Mouse (Mus musculus) spleen, adult 2 months (tissue): ENCODE results near the gene Plxna4. TPM values are rescaled to one million over a fixed set of nuclear protein-coding genes. Genes with fewer than 3 reads are reported as not detected.

Experiments used
- DNase-seq, 2 experiments: peaks; one replicate each; pipeline versions ENCODE4 v3.0.0 to v3.0.0-alpha.2; 2012 to 2021; ENCODE audit warnings: low spot score in 2 of 2, low read depth in 1 of 2
- H3K27ac ChIP-seq: fragments of 200-500 bp; 2 replicates; pipeline ENCODE4 v1.5.1; 2012; ENCODE audit warnings: low read length, inconsistent platforms; ENCODE audit not compliant: insufficient read depth
- H3K27me3 ChIP-seq: fragments of 200-500 bp; 2 replicates; pipeline ENCODE4 v1.6.1; 2012; ENCODE audit warnings: mild to moderate bottlenecking, moderate library complexity, low read length, inconsistent platforms; ENCODE audit not compliant: control insufficient read depth, insufficient read depth
- H3K36me3 ChIP-seq: fragments of 200-500 bp; 2 replicates; pipeline ENCODE4 v1.6.1; 2012; ENCODE audit warnings: mild to moderate bottlenecking, low read length, inconsistent platforms; ENCODE audit not compliant: control insufficient read depth, insufficient read depth
- H3K4me1 ChIP-seq: fragments of 200-500 bp; 2 replicates; pipeline ENCODE4 v1.6.1; 2011; ENCODE audit warnings: inconsistent platforms; ENCODE audit not compliant: control insufficient read depth, insufficient read depth, insufficient read length
- H3K4me3 ChIP-seq: fragments of 200-500 bp; 2 replicates; pipeline ENCODE4 v1.5.1; 2011; ENCODE audit warnings: mild to moderate bottlenecking, inconsistent platforms; ENCODE audit not compliant: insufficient read depth, insufficient read length; ENCODE audit errors: extremely low read depth
- CTCF ChIP-seq: fragments of 200-500 bp; IDR thresholded peaks from 2 replicates; pipeline ENCODE4 v1.5.1; 2011; ENCODE audit warnings: mild to moderate bottlenecking, inconsistent platforms; ENCODE audit not compliant: insufficient read depth, insufficient read length, insufficient replicate concordance; ENCODE audit errors: extremely low read depth
- POLR2A ChIP-seq: fragments of 200-500 bp; IDR thresholded peaks from 2 replicates; pipeline ENCODE4 v1.6.1; 2011; ENCODE audit warnings: low read depth, low read length, inconsistent platforms
- WGBS: fragments of 180-500 bp; shearing (Covaris S2); methylation state at CpG from one replicate; pipeline ENCODE4 v1.1.7; 2018; 5-methylcytosine and 5-hydroxymethylcytosine counted together
- polyA plus RNA-seq: library from polyadenylated mRNA; depleted of rRNA; stranded (reverse); fragments of >200 nt; gene quantifications from 2 replicates; pipeline ENCODE4 v1.2.3, GENCODE M21; 2012

Gene Plxna4
- polyA plus RNA-seq, 1 experiment: 1.0 TPM

DNA sequence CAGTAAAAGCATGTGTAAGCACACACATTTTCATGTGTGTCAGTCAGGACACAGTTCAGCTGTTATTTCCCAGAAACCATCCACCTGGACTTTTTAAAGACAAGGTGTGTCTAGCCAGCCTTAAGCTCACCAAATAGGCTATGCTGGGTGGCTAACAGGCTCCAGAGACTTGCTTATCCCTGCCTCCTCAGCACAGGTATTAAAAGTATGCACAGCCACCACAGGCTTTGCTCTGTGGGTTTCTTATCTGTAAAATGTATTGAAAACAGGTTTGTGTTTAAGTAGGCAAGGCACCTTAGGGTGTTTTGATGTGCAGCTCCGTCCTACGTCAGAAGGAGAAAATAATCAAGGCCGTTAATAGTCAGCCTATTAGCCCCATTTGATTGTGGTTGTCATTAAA is 218.9 kb downstream of the Plxna4 start:
- no peak for DNase-seq
- Histone ChIP-seq H3K27me3 (no peaks in the 10 kb centered on the region), H3K36me3 (no peaks in the 10 kb centered on the region), H3K27ac (no peak overlapping the region), H3K4me1 (no peaks in the 10 kb centered on the region), H3K4me3 (no peak overlapping the region)
- TF ChIP-seq POLR2A (no peak), CTCF (no peak)
- WGBS: 85% methylated on average over 3 of the region's 3 CpGs

GRCm38 (mm10) chr6:32368408-32368807 is 219.6 kb downstream of the Plxna4 start:
- DNase-seq: no peak
- WGBS: 70% methylated on average over 4 of the region's 4 CpGs
- Histone ChIP-seq H3K27me3 (no peaks in the 10 kb centered on the region), H3K27ac (no peak overlapping the region), H3K4me3 (no peak overlapping the region), H3K36me3 (no peaks in the 10 kb centered on the region), H3K4me1 (no peaks in the 10 kb centered on the region)
- TF ChIP-seq POLR2A (no peak), CTCF (no peak)

- no peak for DNase-seq
- no peak overlapping the region for H3K27ac ChIP-seq
- no peak for TF ChIP-seq CTCF
- TF ChIP-seq POLR2A: no peak
- H3K27me3 ChIP-seq: no peaks in the 10 kb centered on the region
- no peaks in the 10 kb centered on the region for H3K36me3 ChIP-seq
- no peak overlapping the region for H3K4me3 ChIP-seq
- no peaks in the 10 kb centered on the region for H3K4me1 ChIP-seq
- 85% methylated on average over 5 of the region's 5 CpGs for WGBS
Observed at GRCm38 (mm10) chr6:32364933-32365332, 223.1 kb downstream of the Plxna4 start.

DNA sequence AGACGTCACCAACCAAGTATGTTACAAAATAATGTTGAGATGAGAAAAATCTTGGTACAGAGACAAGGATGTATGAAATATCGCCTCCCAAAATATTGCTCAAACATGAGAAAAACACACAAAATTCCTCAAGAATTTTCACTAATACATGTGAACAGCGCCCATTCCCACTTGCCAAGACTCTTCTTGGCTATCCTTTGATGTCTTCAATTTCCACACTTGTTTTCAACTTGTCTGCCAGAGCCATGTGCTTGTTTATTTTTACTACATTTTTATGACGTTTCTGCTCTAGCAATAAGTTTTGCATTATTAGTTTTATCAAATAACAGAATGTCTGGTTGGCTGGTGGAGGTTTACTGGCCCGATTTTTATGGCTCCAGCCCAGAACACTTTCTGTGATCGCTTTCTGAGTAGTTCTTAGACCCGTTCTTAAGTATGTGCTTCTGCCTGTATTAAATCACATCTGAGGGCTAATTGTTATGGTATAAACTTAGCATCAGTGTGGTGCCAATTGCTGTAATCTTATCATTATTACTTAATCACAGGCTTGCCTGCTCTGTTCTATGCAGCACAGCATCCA is 224.4 kb downstream of the Plxna4 start:
- no peak for TF ChIP-seq CTCF
- TF ChIP-seq POLR2A: no peak
- Histone ChIP-seq H3K4me1 (no peaks in the 10 kb centered on the region), H3K27me3 (no peaks in the 10 kb centered on the region), H3K36me3 (no peaks in the 10 kb centered on the region), H3K27ac (no peak overlapping the region), H3K4me3 (no peak overlapping the region)
- WGBS: 84% methylated on average over 7 of the region's 7 CpGs
- DNase-seq: no peak

DNA sequence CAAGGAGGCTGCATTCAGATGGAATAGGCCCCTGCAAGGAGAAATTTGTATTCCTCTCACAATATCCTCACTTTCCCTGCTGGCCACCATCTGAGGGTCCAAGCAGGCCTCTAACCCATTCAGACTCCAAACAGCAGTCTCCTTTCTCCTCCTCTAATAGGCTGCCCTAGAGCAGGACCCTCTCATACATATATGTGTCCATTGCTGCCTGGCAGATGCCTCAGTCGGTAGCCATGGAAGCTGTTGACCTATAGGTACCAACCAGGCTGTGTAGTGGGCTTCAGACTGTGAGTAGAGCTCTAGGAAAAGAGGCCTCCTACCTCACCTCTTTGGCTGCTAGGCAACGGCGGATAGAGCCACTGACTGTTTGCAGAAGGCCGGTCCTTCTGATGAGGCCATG is 225.6 kb downstream of the Plxna4 start:
- TF ChIP-seq CTCF (no peak), POLR2A (no peak)
- 93% methylated on average over 4 of the region's 4 CpGs for WGBS
- Histone ChIP-seq H3K36me3 (no peaks in the 10 kb centered on the region), H3K27ac (no peak overlapping the region), H3K4me3 (no peak overlapping the region), H3K4me1 (no peaks in the 10 kb centered on the region), H3K27me3 (no peaks in the 10 kb centered on the region)
- no peak for DNase-seq

GRCm38 (mm10) chr6:32359675-32360074 is 228.3 kb downstream of the Plxna4 start:
- TF ChIP-seq POLR2A (no peak), CTCF (no peak)
- DNase-seq: no peak
- Histone ChIP-seq H3K36me3 (no peaks in the 10 kb centered on the region), H3K27ac (no peak overlapping the region), H3K27me3 (no peaks in the 10 kb centered on the region), H3K4me3 (no peak overlapping the region), H3K4me1 (no peaks in the 10 kb centered on the region)
- 70% methylated on average over 3 of the region's 3 CpGs for WGBS

DNA sequence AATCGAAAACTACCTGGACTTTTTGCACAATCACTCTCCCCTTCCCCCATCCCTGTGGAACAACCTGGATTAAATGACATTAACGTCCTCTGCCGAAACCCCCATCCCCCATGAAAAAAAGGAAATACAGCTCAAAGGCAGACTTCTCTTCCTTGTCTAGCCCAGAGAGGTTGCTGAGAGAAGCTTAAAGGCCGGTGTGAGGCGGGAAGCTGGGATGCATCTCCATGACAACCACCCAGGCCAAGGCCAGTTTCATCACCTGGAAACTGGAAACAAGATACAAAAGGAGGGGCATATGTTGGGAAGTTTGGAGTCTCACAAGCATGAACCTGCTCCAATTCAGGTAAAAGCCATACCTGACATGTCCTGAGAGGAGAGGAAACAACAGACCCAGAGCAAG is 230.5 kb downstream of the Plxna4 start:
- H3K4me1 ChIP-seq: no peaks in the 10 kb centered on the region
- H3K27me3 ChIP-seq: no peaks in the 10 kb centered on the region
- no peak overlapping the region for H3K4me3 ChIP-seq
- 81% methylated on average over 5 of the region's 5 CpGs for WGBS
- no peak for TF ChIP-seq CTCF
- no peak for TF ChIP-seq POLR2A
- no peak for DNase-seq
- H3K27ac ChIP-seq: no peak overlapping the region
- H3K36me3 ChIP-seq: no peaks in the 10 kb centered on the region
